Mouse (Mus musculus) bone marrow, adult 2 months (tissue): ENCODE data around the gene Sdk2.

ENCODE experiments used
- CTCF ChIP-seq: fragments of 200-500 bp; IDR thresholded peaks from 2 replicates; pipeline ENCODE4 v1.5.1; 2011; ENCODE audit warnings: low read length, control low read depth; ENCODE audit not compliant: control insufficient read depth, insufficient read depth
- POLR2A ChIP-seq: fragments of 200-500 bp; IDR thresholded peaks from 2 replicates; pipeline ENCODE4 v1.6.1; 2011; ENCODE audit warnings: low read depth, mild to moderate bottlenecking, control low read depth, low read length, borderline replicate concordance; ENCODE audit not compliant: control insufficient read depth

GRCm38 (mm10) chr11:114003195-114003594 is 63.7 kb downstream of the Sdk2 start:
- TF ChIP-seq CTCF: no peak
- no peak for TF ChIP-seq POLR2A
